Mouse (Mus musculus) heart, embryonic 11.5 days (tissue): ENCODE measurements around the gene AI182371. TPM values are rescaled to one million over a fixed set of nuclear protein-coding genes. Genes with fewer than 3 reads are reported as not detected.

Experiments
- ATAC-seq: fragments of 200-750 bp; cut with Nextera tagmentation; replicated peaks from 2 replicates; pipeline ENCODE4 v1.8.0; 2017; ENCODE audit warnings: moderate library complexity; ENCODE audit not compliant: insufficient number of reproducible peaks, low FRiP score, low TSS enrichment
- H3K27ac ChIP-seq: fragments of 300-500 bp; sonication (generic); 2 replicates; pipeline ENCODE4 v1.5.1; 2014; ENCODE audit warnings: mild to moderate bottlenecking, low read depth, low read length
- H3K27me3 ChIP-seq: fragments of 300-500 bp; sonication (generic); 2 replicates; pipeline ENCODE4 v1.6.1; 2014; ENCODE audit warnings: mild to moderate bottlenecking, low read length, mixed read lengths; ENCODE audit not compliant: control insufficient read depth, insufficient read depth
- H3K36me3 ChIP-seq: fragments of 300-500 bp; sonication (generic); 2 replicates; pipeline ENCODE4 v1.6.1; 2014; ENCODE audit warnings: mild to moderate bottlenecking, low read length, moderate library complexity, mixed read lengths; ENCODE audit not compliant: control insufficient read depth, insufficient read depth
- H3K4me1 ChIP-seq: fragments of 300-500 bp; sonication (generic); 2 replicates; pipeline ENCODE4 v1.6.1; 2014; ENCODE audit warnings: low read length; ENCODE audit not compliant: control insufficient read depth, insufficient read depth
- H3K4me2 ChIP-seq: fragments of 300-500 bp; sonication (generic); 2 replicates; pipeline ENCODE4 v1.6.1; 2014; ENCODE audit warnings: mild to moderate bottlenecking, moderate library complexity
- H3K4me3 ChIP-seq: fragments of 300-500 bp; sonication (generic); 2 replicates; pipeline ENCODE4 v1.5.1; 2014; ENCODE audit warnings: low read depth, low read length
- H3K9ac ChIP-seq: fragments of 300-500 bp; sonication (generic); 2 replicates; pipeline ENCODE4 v1.6.1; 2014; ENCODE audit warnings: mild to moderate bottlenecking, low read depth, low read length, moderate library complexity
- H3K9me3 ChIP-seq: fragments of 300-500 bp; sonication (generic); replicated peaks from 2 replicates; pipeline ENCODE4 v1.6.1; 2016; ENCODE audit warnings: low read length; ENCODE audit not compliant: control insufficient read depth
- WGBS: fragments of 180-500 bp; shearing (Covaris S2); extraction: QIAGEN DNeasy Blood & Tissue Kit; methylation state at CpG from one replicate; pipeline ENCODE4 v1.1.7; 2014; ENCODE audit not compliant: insufficient replicate concordance; 5-methylcytosine and 5-hydroxymethylcytosine counted together
- polyA plus RNA-seq: library from polyadenylated mRNA; unstranded; fragments of >200 nt; fragmentation: Nextera tagmentation; extraction: Ambion mirVana; gene quantifications from 2 replicates; pipeline ENCODE4 v1.2.1, GENCODE M21; 2014

AI182371 gene
- polyA plus RNA-seq, 1 experiment from 2014 or later: 0.34 TPM

GRCm38 (mm10) chr2:35063333-35064030 lies 37.9 kb downstream of the AI182371 start:
- Histone ChIP-seq H3K27me3 (no peaks in the 10 kb centered on the region), H3K27ac (no peak overlapping the region), H3K4me1 (no peaks in the 10 kb centered on the region), H3K4me2 (no peak overlapping the region), H3K4me3 (no peak overlapping the region), H3K9ac (no peak overlapping the region), H3K9me3 (no peaks in the 10 kb centered on the region), H3K36me3 (no peaks in the 10 kb centered on the region)
- ATAC-seq: no peak
- 80% methylated on average over 6 of the region's 6 CpGs for WGBS

GRCm38 (mm10) chr2:35061338-35061737 lies 40.0 kb downstream of the AI182371 start, which contains the start of gene Hc:
Gene Hc (minus strand): TSS chr2:35061438.
- ATAC-seq: no peak
- no peaks in the 10 kb centered on the region for H3K27me3 ChIP-seq
- no peak within 1 kb of the TSS for H3K9ac ChIP-seq
- H3K4me2 ChIP-seq: no peak within 1 kb of the TSS
- H3K4me3 ChIP-seq: no peak within 1 kb of the TSS
- no peaks in the 10 kb centered on the region for H3K4me1 ChIP-seq
- WGBS: 70% methylated on average over 5 of the region's 5 CpGs
- H3K36me3 ChIP-seq: no peaks in the 10 kb centered on the region
- H3K9me3 ChIP-seq: no peaks in the 10 kb centered on the region
- no peak within 1 kb of the TSS for H3K27ac ChIP-seq

- Histone ChIP-seq H3K9me3 (no peaks in the 10 kb centered on the region), H3K27me3 (no peaks in the 10 kb centered on the region), H3K4me1 (no peaks in the 10 kb centered on the region), H3K4me3 (no peak overlapping the region), H3K27ac (no peak overlapping the region), H3K36me3 (no peaks in the 10 kb centered on the region), H3K9ac (no peak overlapping the region), H3K4me2 (no peak overlapping the region)
- 65% methylated on average over 6 of the region's 6 CpGs for WGBS
- ATAC-seq: no peak
Measured at GRCm38 (mm10) chr2:35060897-35061296, 40.4 kb downstream of the AI182371 start.

- no peak overlapping the region for H3K27ac ChIP-seq
- H3K36me3 ChIP-seq: no peaks in the 10 kb centered on the region
- H3K27me3 ChIP-seq: no peaks in the 10 kb centered on the region
- no peaks in the 10 kb centered on the region for H3K4me1 ChIP-seq
- no peak overlapping the region for H3K4me3 ChIP-seq
- no peaks in the 10 kb centered on the region for H3K9me3 ChIP-seq
- H3K9ac ChIP-seq: no peak overlapping the region
- 73% methylated on average over 5 of the region's 5 CpGs for WGBS
- ATAC-seq: no peak
- no peak overlapping the region for H3K4me2 ChIP-seq
Measured at GRCm38 (mm10) chr2:35060256-35060655, 41.1 kb downstream of the AI182371 start.

- H3K9me3 ChIP-seq: no peaks in the 10 kb centered on the region
- H3K9ac ChIP-seq: no peak overlapping the region
- H3K4me3 ChIP-seq: no peak overlapping the region
- ATAC-seq: no peak
- H3K36me3 ChIP-seq: no peaks in the 10 kb centered on the region
- H3K4me2 ChIP-seq: no peak overlapping the region
- no peaks in the 10 kb centered on the region for H3K27me3 ChIP-seq
- H3K4me1 ChIP-seq: no peaks in the 10 kb centered on the region
- WGBS: 74% methylated on average over 2 of the region's 2 CpGs
- H3K27ac ChIP-seq: no peak overlapping the region
Measured at GRCm38 (mm10) chr2:35058325-35058724, 43.0 kb downstream of the AI182371 start.

GRCm38 (mm10) chr2:35057243-35057642 lies 44.1 kb downstream of the AI182371 start:
- no peaks in the 10 kb centered on the region for H3K4me1 ChIP-seq
- 82% methylated on average over 11 of the region's 11 CpGs for WGBS
- ATAC-seq: no peak

GRCm38 (mm10) chr2:35048851-35049250 lies 52.5 kb downstream of the AI182371 start:
- H3K9me3 ChIP-seq: no peaks in the 10 kb centered on the region
- ATAC-seq: no peak
- 33% methylated on average over 5 of the region's 5 CpGs for WGBS
- H3K4me2 ChIP-seq: no peak overlapping the region
- H3K4me3 ChIP-seq: no peak overlapping the region
- H3K27me3 ChIP-seq: no peaks in the 10 kb centered on the region
- no peak overlapping the region for H3K9ac ChIP-seq
- H3K4me1 ChIP-seq: no peaks in the 10 kb centered on the region
- H3K36me3 ChIP-seq: no peaks in the 10 kb centered on the region
- H3K27ac ChIP-seq: no peak overlapping the region

More at GRCm38 (mm10) chr2:35057243-35057642, 44.1 kb downstream of the AI182371 start:
- Histone ChIP-seq H3K36me3 (no peaks in the 10 kb centered on the region), H3K9ac (no peak overlapping the region), H3K27ac (no peak overlapping the region), H3K27me3 (no peaks in the 10 kb centered on the region), H3K4me2 (no peak overlapping the region), H3K9me3 (no peaks in the 10 kb centered on the region), H3K4me3 (no peak overlapping the region)

GRCm38 (mm10) chr2:35044956-35045355 lies 56.4 kb downstream of the AI182371 start:
- ATAC-seq: no peak
- 71% methylated on average over 2 of the region's 2 CpGs for WGBS
- Histone ChIP-seq H3K27me3 (no peaks in the 10 kb centered on the region), H3K36me3 (no peaks in the 10 kb centered on the region), H3K4me2 (no peak overlapping the region), H3K4me1 (no peaks in the 10 kb centered on the region), H3K27ac (no peak overlapping the region), H3K4me3 (no peak overlapping the region), H3K9ac (no peak overlapping the region), H3K9me3 (no peaks in the 10 kb centered on the region; the same call in 1 of the 2 replicates)
